ENCODE assay signal across 8 mouse cellular contexts in genomic region chr17:15993361-15994287, GRCm38 (mm10).
DNase-seq lines count a peak whose midpoint lies in the region; ATAC-seq and TF ChIP-seq lines count a peak whose summit lies in the region.

No protein-coding gene starts in this region.

- ATAC-seq in embryonic facial prominence, embryonic 11.5 days (replicated peaks; ENCODE audit: insufficient number of reproducible peaks, low FRiP score, low TSS enrichment, low read depth), result peak; percentile 86

- TF ChIP-seq CTCF in layer of hippocampus, adult 2 months (conservative IDR thresholded peaks at IDR 0.05), result no peak

- peak; percentile 31 for DNase-seq in gastrocnemius, postnatal 25 days
- no peak for DNase-seq in gastrocnemius, postnatal 36 days
- peak; percentile 60 for DNase-seq in embryonic facial prominence, embryonic 11.5 days (ENCODE audit: low spot score)
- peak; percentile 20 to 35 for DNase-seq in heart, postnatal 10 days
- DNase-seq in layer of hippocampus, adult 2 months (ENCODE audit: low spot score in 2 of 2), result peak; percentile 16 to 43
- peak; percentile 33 for DNase-seq in lung, postnatal 14 days
- DNase-seq in telencephalon, adult 2 months (ENCODE audit: low read depth, low spot score), result peak; percentile 50
- no peak for DNase-seq in thymus, postnatal 0 days (ENCODE audit: low spot score)

- H3K4me1 ChIP-seq in embryonic facial prominence, embryonic 11.5 days (ENCODE audit: control insufficient read depth, insufficient read depth, low read length), result no peaks in the 10 kb centered on the region

- no peak overlapping the region for H3K9ac ChIP-seq in embryonic facial prominence, embryonic 11.5 days (replicated peaks; ENCODE audit: low read length)

- no peaks in the 10 kb centered on the region for H3K9me3 ChIP-seq in embryonic facial prominence, embryonic 11.5 days (replicated peaks; ENCODE audit: control insufficient read depth, low read length)

- WGBS in embryonic facial prominence, embryonic 11.5 days, result 18% methylated on average over 7 of the region's 7 CpGs

- H3K36me3 ChIP-seq in embryonic facial prominence, embryonic 11.5 days (replicated peaks; ENCODE audit: control insufficient read depth, insufficient read depth, low read depth, low read length), result no peaks in the 10 kb centered on the region

- intact Hi-C loops in gastrocnemius, postnatal 36 days (cut with DNase I), result no loop called here
- intact Hi-C loops in heart, postnatal 10 days (cut with DNase I), result no loop called here

- no peak overlapping the region for H3K4me3 ChIP-seq in embryonic facial prominence, embryonic 11.5 days (ENCODE audit: low read depth, low read length)
- H3K4me3 ChIP-seq in layer of hippocampus, adult 2 months, result no peak overlapping the region

- no peak overlapping the region for H3K27ac ChIP-seq in embryonic facial prominence, embryonic 11.5 days (replicated peaks; ENCODE audit: low read depth, low read length)
- no peak overlapping the region; the same call in 1 of the 2 replicates for H3K27ac ChIP-seq in layer of hippocampus, adult 2 months

- no peak overlapping the region for H3K4me2 ChIP-seq in embryonic facial prominence, embryonic 11.5 days (ENCODE audit: low read depth, low read length)

- no peaks in the 10 kb centered on the region for H3K27me3 ChIP-seq in embryonic facial prominence, embryonic 11.5 days (ENCODE audit: control insufficient read depth, insufficient read depth, low read length)

Comparison
In these comparisons a context has a peak if more than half of its experiments do, and no peak if none do; other contexts are left out.
1. DNase-seq: peak in gastrocnemius, postnatal 25 days (single experiment), embryonic facial prominence, embryonic 11.5 days (single experiment), heart, postnatal 10 days (2 of 2), layer of hippocampus, adult 2 months (2 of 2), lung, postnatal 14 days (single experiment) and telencephalon, adult 2 months (single experiment); none in gastrocnemius, postnatal 36 days (0 of 2) and thymus, postnatal 0 days (single experiment).